Mouse (Mus musculus): ENCODE measurements at regions not wholly inside any gene's neighbourhood (a gene's known extent, or its start where the extent isn't known, plus 50 kb on each side); places are given as distances from the start of the nearest gene placed in this dataset.

GRCm38 (mm10) chr13:72266174-72266768, 302.7 kb upstream of the Irx1 start:
- Histone ChIP-seq H3K9me3 (replicated peaks; ENCODE audit: control insufficient read depth, low read length) (no peaks in the 10 kb centered on the region), H3K4me1 (ENCODE audit: control insufficient read depth, insufficient read depth, low read length) (no peaks in the 10 kb centered on the region), H3K9ac (ENCODE audit: low read depth, low read length) (no peak overlapping the region), H3K27ac (ENCODE audit: low read depth, low read length) (no peak overlapping the region), H3K27me3 (ENCODE audit: control insufficient read depth, insufficient read depth, low read length) (0 out of 2 replicates have a peak, but pooled peaks cover 2% of the 10 kb centered on the region), H3K4me2 (no peak overlapping the region), H3K36me3 (ENCODE audit: control insufficient read depth, insufficient read depth, low read length) (no peaks in the 10 kb centered on the region), H3K4me3 (ENCODE audit: low read depth, low read length) (no peak overlapping the region)
- no peak for ATAC-seq (replicated peaks; ENCODE audit: insufficient number of reproducible peaks, low FRiP score, low TSS enrichment)
- 84% methylated on average over 12 of the region's 12 CpGs for WGBS (ENCODE audit: insufficient replicate concordance)

GRCm38 (mm10) chr13:72280343-72280742, 316.8 kb upstream of the Irx1 start:
- Histone ChIP-seq H3K9ac (ENCODE audit: low read depth, low read length) (no peak overlapping the region), H3K4me3 (ENCODE audit: low read depth, low read length) (no peak overlapping the region), H3K27ac (ENCODE audit: low read depth, low read length) (no peak overlapping the region), H3K4me2 (no peak overlapping the region), H3K9me3 (replicated peaks; ENCODE audit: control insufficient read depth, low read length) (no peaks in the 10 kb centered on the region), H3K36me3 (ENCODE audit: control insufficient read depth, insufficient read depth, low read length) (no peaks in the 10 kb centered on the region), H3K27me3 (ENCODE audit: control insufficient read depth, insufficient read depth, low read length) (no peaks in the 10 kb centered on the region), H3K4me1 (ENCODE audit: control insufficient read depth, insufficient read depth, low read length) (no peaks in the 10 kb centered on the region)
- 23% methylated on average over 2 of the region's 2 CpGs for WGBS (ENCODE audit: insufficient replicate concordance)
- ATAC-seq (replicated peaks; ENCODE audit: insufficient number of reproducible peaks, low FRiP score, low TSS enrichment) = no peak

- Histone ChIP-seq H3K36me3 (ENCODE audit: control insufficient read depth, insufficient read depth, low read length) (no peaks in the 10 kb centered on the region), H3K9ac (ENCODE audit: low read depth, low read length) (no peak overlapping the region), H3K4me3 (ENCODE audit: low read depth, low read length) (no peak overlapping the region), H3K27ac (ENCODE audit: low read depth, low read length) (no peak overlapping the region), H3K9me3 (replicated peaks; ENCODE audit: control insufficient read depth, low read length) (no peaks in the 10 kb centered on the region), H3K4me2 (no peak overlapping the region), H3K27me3 (ENCODE audit: control insufficient read depth, insufficient read depth, low read length) (no peaks in the 10 kb centered on the region), H3K4me1 (ENCODE audit: control insufficient read depth, insufficient read depth, low read length) (no peaks in the 10 kb centered on the region)
- WGBS (ENCODE audit: insufficient replicate concordance) = 78% methylated on average over 5 of the region's 5 CpGs
- ATAC-seq (replicated peaks; ENCODE audit: insufficient number of reproducible peaks, low FRiP score, low TSS enrichment) = no peak
These were observed 317.3 kb upstream of the Irx1 start for GRCm38 (mm10) chr13:72280871-72281270.

- Histone ChIP-seq H3K4me1 (ENCODE audit: control insufficient read depth, insufficient read depth, low read length) (no peaks in the 10 kb centered on the region), H3K27me3 (ENCODE audit: control insufficient read depth, insufficient read depth, low read length) (no peaks in the 10 kb centered on the region), H3K4me2 (no peak overlapping the region), H3K27ac (ENCODE audit: low read depth, low read length) (no peak overlapping the region), H3K9me3 (replicated peaks; ENCODE audit: control insufficient read depth, low read length) (no peaks in the 10 kb centered on the region), H3K4me3 (ENCODE audit: low read depth, low read length) (no peak overlapping the region), H3K9ac (ENCODE audit: low read depth, low read length) (no peak overlapping the region), H3K36me3 (ENCODE audit: control insufficient read depth, insufficient read depth, low read length) (no peaks in the 10 kb centered on the region)
- WGBS (ENCODE audit: insufficient replicate concordance) = 77% methylated on average over 3 of the region's 3 CpGs
- no peak for ATAC-seq (replicated peaks; ENCODE audit: insufficient number of reproducible peaks, low FRiP score, low TSS enrichment)
These were observed 319.2 kb upstream of the Irx1 start for GRCm38 (mm10) chr13:72282764-72283163.

GRCm38 (mm10) chr13:72283701-72284100, 320.2 kb upstream of the Irx1 start:
- Histone ChIP-seq H3K27me3 (ENCODE audit: control insufficient read depth, insufficient read depth, low read length) (no peaks in the 10 kb centered on the region), H3K36me3 (ENCODE audit: control insufficient read depth, insufficient read depth, low read length) (no peaks in the 10 kb centered on the region), H3K4me1 (ENCODE audit: control insufficient read depth, insufficient read depth, low read length) (no peaks in the 10 kb centered on the region), H3K27ac (ENCODE audit: low read depth, low read length) (no peak overlapping the region), H3K4me2 (no peak overlapping the region), H3K4me3 (ENCODE audit: low read depth, low read length) (no peak overlapping the region), H3K9me3 (replicated peaks; ENCODE audit: control insufficient read depth, low read length) (no peaks in the 10 kb centered on the region), H3K9ac (ENCODE audit: low read depth, low read length) (no peak overlapping the region)
- WGBS (ENCODE audit: insufficient replicate concordance) = 45% methylated on average over 1 of the region's 1 CpGs
- ATAC-seq (replicated peaks; ENCODE audit: insufficient number of reproducible peaks, low FRiP score, low TSS enrichment) = no peak

GRCm38 (mm10) chr13:72286301-72286700, 322.8 kb upstream of the Irx1 start:
- H3K4me2 ChIP-seq = no peak overlapping the region
- no peak overlapping the region for H3K9ac ChIP-seq (ENCODE audit: low read depth, low read length)
- H3K36me3 ChIP-seq (ENCODE audit: control insufficient read depth, insufficient read depth, low read length) = no peaks in the 10 kb centered on the region
- no peaks in the 10 kb centered on the region for H3K4me1 ChIP-seq (ENCODE audit: control insufficient read depth, insufficient read depth, low read length)
- no peaks in the 10 kb centered on the region for H3K9me3 ChIP-seq (replicated peaks; ENCODE audit: control insufficient read depth, low read length)
- no peak overlapping the region for H3K4me3 ChIP-seq (ENCODE audit: low read depth, low read length)
- no peaks in the 10 kb centered on the region for H3K27me3 ChIP-seq (ENCODE audit: control insufficient read depth, insufficient read depth, low read length)
- no peak overlapping the region for H3K27ac ChIP-seq (ENCODE audit: low read depth, low read length)
- 87% methylated on average over 4 of the region's 4 CpGs for WGBS (ENCODE audit: insufficient replicate concordance)
- no peak for ATAC-seq (replicated peaks; ENCODE audit: insufficient number of reproducible peaks, low FRiP score, low TSS enrichment)

- Histone ChIP-seq H3K9me3 (replicated peaks; ENCODE audit: control insufficient read depth, low read length) (no peaks in the 10 kb centered on the region), H3K4me1 (ENCODE audit: control insufficient read depth, insufficient read depth, low read length) (no peaks in the 10 kb centered on the region), H3K4me3 (ENCODE audit: low read depth, low read length) (no peak overlapping the region), H3K9ac (ENCODE audit: low read depth, low read length) (no peak overlapping the region), H3K36me3 (ENCODE audit: control insufficient read depth, insufficient read depth, low read length) (no peaks in the 10 kb centered on the region), H3K27me3 (ENCODE audit: control insufficient read depth, insufficient read depth, low read length) (no peaks in the 10 kb centered on the region), H3K4me2 (peak overlapping the region; percentile 43), H3K27ac (ENCODE audit: low read depth, low read length) (no peak overlapping the region)
- ATAC-seq (replicated peaks; ENCODE audit: insufficient number of reproducible peaks, low FRiP score, low TSS enrichment) = no peak
- 48% methylated on average over 13 of the region's 13 CpGs for WGBS (ENCODE audit: insufficient replicate concordance)
These were observed 325.0 kb upstream of the Irx1 start for GRCm38 (mm10) chr13:72288381-72289092.

- H3K36me3 ChIP-seq (ENCODE audit: control insufficient read depth, insufficient read depth, low read length) = no peaks in the 10 kb centered on the region
- no peak for ATAC-seq (replicated peaks; ENCODE audit: insufficient number of reproducible peaks, low FRiP score, low TSS enrichment)
- 8% methylated on average over 10 of the region's 10 CpGs for WGBS (ENCODE audit: insufficient replicate concordance)
- H3K27me3 ChIP-seq (ENCODE audit: control insufficient read depth, insufficient read depth, low read length) = no peaks in the 10 kb centered on the region
- no peak overlapping the region for H3K9ac ChIP-seq (ENCODE audit: low read depth, low read length)
- H3K27ac ChIP-seq (ENCODE audit: low read depth, low read length) = no peak overlapping the region
- H3K4me1 ChIP-seq (ENCODE audit: control insufficient read depth, insufficient read depth, low read length) = no peaks in the 10 kb centered on the region
- no peak overlapping the region for H3K4me3 ChIP-seq (ENCODE audit: low read depth, low read length)
- peak overlapping the region; percentile 43 for H3K4me2 ChIP-seq
- H3K9me3 ChIP-seq (replicated peaks; ENCODE audit: control insufficient read depth, low read length) = no peaks in the 10 kb centered on the region
These were observed 325.6 kb upstream of the Irx1 start for GRCm38 (mm10) chr13:72289093-72289501.

GRCm38 (mm10) chr13:72292361-72292760, 328.8 kb upstream of the Irx1 start:
- H3K36me3 ChIP-seq (ENCODE audit: control insufficient read depth, insufficient read depth, low read length) = no peaks in the 10 kb centered on the region
- no peak for ATAC-seq (replicated peaks; ENCODE audit: insufficient number of reproducible peaks, low FRiP score, low TSS enrichment)
- peak overlapping the region; percentile 21; the same call in 1 of the 2 replicates for H3K4me3 ChIP-seq (ENCODE audit: low read depth, low read length)
- peak overlapping the region; percentile 58 for H3K4me2 ChIP-seq
- H3K9me3 ChIP-seq (replicated peaks; ENCODE audit: control insufficient read depth, low read length) = no peaks in the 10 kb centered on the region
- H3K27me3 ChIP-seq (ENCODE audit: control insufficient read depth, insufficient read depth, low read length) = no peaks in the 10 kb centered on the region
- no peak overlapping the region for H3K27ac ChIP-seq (ENCODE audit: low read depth, low read length)
- whole genome bisulfite sequencing (ENCODE audit: insufficient replicate concordance) = 4% methylated on average over 14 of the region's 14 CpGs
- H3K9ac ChIP-seq (ENCODE audit: low read depth, low read length) = no peak overlapping the region
- H3K4me1 ChIP-seq (ENCODE audit: control insufficient read depth, insufficient read depth, low read length) = no peaks in the 10 kb centered on the region

All from heart, embryonic 11.5 days (tissue).